Mouse (Mus musculus) urinary bladder, postnatal 25 days (tissue): ENCODE measurements around the gene Sp110.
"Not testable (repeated sequence)": the region's sequence is repeated elsewhere in the genome, so short reads cannot be mapped to it uniquely, and the experiment has no call there.

ENCODE experiments used
- DNase-seq: peaks from one replicate; pipeline ENCODE4 v3.0.0; 2022; ENCODE audit warnings: low spot score

Sp110 gene

DNA sequence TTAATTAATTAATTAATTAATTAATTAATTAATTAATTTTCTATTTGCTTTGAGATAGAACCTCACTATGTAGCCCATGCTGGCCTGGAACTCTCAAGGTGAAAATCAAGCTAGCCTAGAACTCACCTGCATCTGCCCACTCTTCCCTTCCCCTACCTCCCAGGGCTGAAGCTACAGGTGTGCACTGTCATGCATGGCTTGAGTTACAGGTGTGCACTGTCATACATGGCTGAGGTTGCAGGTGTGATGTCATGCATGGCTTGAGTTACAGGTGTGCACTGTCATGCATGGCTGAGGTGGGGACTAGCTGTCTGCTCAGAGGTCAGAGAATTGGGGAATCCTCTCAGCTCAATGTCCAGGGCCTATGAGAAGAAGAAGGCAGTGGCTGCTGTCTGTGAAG, 52.2 kb downstream of the Sp110 start:
- DNase-seq = not testable (repeated sequence)

DNA sequence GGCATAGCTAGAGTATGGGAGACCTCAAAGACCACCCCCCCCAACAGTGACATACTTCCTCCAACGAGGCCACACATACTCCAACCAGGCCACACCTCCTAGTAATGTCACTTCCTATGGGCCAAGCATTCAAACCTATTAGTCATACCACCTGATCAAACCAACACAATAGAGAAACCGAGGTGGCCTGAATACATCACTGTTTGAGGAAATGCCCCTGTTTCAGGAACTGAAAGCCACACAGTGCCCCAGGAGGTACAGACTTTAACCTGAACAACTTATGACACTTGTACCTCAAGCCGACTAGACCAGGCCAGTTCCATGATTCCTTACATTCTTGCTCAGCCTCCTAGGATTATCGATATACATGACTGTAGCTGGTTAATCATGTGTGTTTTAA, 54.8 kb downstream of the Sp110 start:
- not testable (repeated sequence) for DNase-seq

DNA sequence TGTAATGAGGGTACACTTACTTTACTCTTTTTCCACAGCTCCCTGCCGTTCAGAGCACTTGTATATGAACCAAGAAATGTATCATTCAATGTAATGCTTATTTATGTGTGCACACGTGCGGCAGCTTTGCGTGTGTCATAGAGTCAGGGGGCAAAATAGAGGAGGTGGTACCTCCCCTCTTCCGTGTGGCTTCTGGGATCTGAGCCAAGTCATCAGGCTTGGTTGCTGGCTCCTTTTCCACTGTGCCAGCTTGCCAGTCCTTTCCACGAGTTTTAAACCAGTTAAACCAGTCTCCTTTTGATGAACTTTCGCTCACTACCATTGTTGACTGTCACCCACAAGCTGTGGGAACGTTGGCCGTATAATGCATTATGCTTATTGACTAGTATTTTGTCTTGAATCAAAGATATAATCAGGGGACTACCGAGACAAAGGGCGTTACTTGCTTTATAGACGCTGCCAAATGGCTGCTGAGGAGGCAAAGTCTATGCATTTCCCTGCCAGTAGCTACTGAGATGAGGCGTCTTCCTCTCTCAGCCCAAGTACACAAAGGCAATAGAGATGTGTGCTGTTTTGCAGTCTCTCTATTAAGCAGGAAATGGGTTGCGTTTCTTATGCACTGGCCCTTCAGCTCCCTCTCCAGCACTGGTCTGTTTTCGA, 70.0 kb downstream of the Sp110 start:
- not testable (repeated sequence) for DNase-seq
